Mouse (Mus musculus): ENCODE measurements around the gene Gpm6b.

Gene Gpm6b

DNA sequence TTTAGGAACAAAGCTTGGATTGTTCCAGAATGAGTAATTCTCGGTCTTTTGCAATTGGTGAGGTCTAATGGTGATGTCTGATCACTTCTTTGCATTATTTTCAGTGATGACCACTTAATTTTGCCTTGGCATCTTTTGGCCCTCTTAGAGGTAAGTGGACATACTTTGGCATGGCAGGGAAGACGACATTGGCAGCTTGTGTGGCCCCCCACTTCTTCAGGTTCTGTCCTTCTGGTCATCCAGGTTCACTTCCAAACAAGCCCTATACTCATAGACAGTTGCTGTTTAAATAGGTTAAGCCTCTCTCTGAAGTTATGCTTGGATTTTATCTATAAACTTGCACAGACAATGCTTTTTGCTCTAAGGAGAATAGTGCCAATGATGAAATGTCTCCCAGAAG is 120.2 kb downstream of the Gpm6b start:
- no peak for DNase-seq

DNA sequence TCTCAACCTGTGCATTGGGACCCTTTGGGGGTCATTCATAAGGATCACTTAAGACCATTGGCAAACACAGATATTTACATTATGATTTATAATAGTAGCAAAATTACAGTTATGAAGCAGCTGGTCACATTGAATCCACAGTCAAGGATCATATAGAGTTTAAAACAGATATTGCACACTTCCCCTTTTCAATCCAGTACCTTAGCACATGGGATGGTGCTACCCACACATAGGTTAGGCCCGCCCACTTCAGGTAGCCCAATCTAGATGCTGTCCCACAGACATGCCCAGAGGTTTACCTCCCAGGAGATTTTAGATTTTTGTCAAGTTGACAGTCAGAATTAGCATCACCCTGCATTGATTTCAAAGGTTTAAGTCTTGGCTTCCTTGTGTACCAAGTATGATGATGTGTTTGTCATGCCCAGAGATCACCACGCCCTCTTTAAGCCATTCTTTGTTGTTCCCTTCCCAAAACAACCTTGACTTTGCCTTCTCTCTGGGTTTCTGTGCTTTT is 121.3 kb downstream of the Gpm6b start:
- DNase-seq = no peak

DNA sequence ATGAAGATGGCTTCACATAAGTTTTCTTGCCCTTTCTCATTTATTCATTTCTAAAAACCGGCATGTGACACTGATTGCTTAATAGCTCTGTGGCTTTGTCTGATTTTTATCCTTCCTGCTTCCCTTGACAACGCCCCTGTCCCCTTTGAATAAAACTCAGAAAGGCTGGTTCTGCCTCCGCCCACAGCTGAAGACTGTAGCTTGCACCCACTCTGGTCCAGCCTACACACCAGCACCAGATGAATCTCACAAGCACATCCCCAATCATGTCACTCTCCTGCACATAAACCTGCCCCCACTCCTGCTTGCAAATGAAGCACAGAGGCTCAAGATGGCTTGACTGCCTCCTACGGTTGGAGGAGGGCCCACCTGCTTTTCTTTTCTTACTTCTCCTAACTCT is 121.7 kb downstream of the Gpm6b start:
- no peak for DNase-seq

GRCm38 (mm10) chrX:166365458-166366213 is 126.9 kb downstream of the Gpm6b start:
- DNase-seq = no peak

DNA sequence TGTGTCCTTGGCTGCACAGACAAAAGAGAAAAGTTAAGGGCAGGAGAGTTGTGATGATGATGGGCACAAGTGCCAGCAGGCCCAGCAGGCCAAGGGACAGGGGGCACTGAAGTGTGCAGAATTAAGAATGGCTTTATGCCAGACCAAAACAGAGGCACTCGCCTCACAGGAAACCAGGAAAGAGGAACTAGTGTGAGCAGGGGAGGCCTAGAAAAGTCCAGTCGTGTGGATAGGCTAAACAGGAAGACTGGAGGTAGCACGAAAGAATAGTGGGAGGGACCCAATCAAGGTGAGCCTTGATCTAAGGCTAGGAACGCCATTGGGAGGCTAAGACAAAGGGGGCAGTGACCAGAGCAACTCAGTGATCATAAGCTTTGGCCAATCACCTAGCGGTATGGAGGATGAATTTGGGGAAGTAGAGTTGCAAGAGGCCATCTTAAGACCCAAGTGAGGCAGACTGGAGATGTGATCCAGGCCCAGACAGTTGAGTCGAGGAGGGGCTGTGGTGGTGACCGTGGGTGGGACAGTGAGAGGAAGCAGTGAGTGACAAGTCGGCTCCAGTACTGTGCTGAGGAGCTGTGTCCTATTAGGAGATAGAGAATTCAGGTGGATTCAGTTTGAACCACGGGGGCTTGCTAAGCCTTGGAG is 138.1 kb downstream of the Gpm6b start:
- DNase-seq = no peak

- peak; percentile 1 for DNase-seq
Measured at GRCm38 (mm10) chrX:166378652-166379051, 139.9 kb downstream of the Gpm6b start.

DNA sequence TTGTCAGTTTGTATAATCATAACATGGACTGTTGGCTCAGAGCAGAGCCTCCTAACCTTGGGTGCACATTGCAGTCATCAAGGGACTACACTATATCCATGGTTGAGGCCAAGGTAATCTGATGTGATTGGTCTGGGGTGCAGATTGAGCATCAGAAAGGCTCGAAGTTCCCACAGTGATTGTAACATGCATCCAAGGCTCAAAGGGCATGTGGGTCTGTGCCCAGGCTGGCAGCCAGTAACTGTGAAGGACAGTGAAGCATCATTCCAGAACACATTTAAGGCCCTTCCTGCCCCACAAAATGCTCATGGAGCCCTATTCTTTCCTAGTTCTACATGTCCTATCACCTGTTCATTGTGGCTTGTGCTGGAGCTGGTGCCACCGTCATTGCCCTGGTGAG is 144.9 kb downstream of the Gpm6b start:
- DNase-seq = no peak

DNA sequence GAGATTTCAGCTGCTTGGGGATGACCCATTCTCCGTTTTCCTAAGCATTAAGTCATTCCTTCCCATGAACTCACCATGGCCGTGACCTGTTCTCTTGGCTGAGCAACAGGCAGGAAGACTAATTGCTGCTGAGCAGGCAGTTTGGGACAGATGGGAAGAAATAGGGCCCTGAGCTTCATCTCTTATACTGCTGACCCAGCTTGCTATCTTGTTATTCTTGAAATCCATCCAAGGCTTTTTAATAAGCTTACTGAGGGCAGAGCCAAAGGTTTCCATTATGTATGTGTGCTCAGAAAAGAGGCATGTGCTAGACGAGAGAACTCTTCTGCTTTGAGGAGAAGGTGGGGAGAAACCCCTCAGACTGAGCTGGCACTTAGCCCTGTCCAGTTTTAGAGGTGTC is 146.2 kb downstream of the Gpm6b start:
- DNase-seq = peak; percentile 11

- DNase-seq = no peak
Measured at GRCm38 (mm10) chrX:166386656-166387055, 147.9 kb downstream of the Gpm6b start.

DNA sequence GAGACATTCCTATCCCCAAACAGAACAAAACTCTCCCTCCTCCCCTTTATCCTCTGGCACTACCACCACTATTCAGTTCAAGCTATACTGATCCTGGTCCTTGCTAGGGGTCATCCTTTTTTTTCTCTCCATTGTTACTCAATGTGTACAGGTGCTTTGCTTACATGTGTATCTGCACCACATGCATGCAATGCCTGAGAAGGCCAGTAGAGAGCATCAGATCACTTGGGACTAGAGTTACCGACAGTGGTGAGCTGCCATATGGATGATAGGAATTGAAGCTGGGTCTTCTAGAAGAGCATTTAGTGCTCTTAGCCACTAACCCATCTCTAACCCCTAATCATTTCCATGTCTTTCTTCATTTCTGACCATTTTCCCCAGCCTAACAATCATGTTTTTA is 155.0 kb downstream of the Gpm6b start:
- DNase-seq = peak; percentile 10

DNA sequence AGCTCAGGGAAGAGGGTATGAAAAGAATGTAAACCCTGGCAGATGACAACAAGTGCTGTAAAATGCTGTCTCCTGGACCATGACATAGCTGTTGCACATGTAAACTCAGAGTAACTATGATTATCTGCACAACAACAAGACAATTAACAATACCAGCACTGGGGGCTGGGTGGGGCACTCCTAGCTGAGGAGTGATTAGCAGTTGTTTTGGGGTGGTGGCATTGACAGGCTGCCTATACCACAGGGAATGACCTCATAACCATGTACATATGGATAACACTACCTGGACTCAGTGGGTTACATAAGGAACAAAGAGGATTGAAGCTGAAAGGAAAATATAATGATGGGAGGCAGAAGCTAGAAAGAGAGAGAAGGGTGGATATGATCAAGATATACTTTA is 169.2 kb downstream of the Gpm6b start:
- DNase-seq = no peak

DNA sequence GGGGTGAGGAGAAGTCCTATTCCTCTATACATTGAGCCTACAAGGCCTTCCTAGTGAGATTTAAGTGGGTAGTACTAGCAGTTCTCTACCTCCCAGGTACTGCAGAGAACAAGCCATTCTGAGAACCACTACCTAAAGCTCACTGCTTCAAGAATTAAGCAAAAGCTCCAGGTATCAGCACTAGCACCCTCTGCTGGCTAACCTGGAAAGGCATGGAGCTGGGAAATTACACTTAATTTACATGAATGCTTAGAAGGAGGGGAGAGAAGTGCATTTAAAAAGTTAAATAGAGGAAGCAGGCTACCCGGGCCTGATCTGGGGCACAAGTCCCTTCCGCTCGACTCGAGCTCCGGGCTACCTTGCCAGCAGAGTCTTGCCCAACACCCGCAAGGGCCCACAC is 177.5 kb downstream of the Gpm6b start:
- DNase-seq = peak; percentile 57

- no peak for DNase-seq
Measured at GRCm38 (mm10) chrX:166434812-166435211, 196.1 kb downstream of the Gpm6b start.

Data from lung, postnatal 36 days (tissue).